Mouse (Mus musculus) spleen, adult 12 weeks (tissue): ENCODE measurements around the gene Gm9837.

Experiments
- DNase-seq: peaks from one replicate; pipeline ENCODE4 v3.0.0; 2022; ENCODE audit warnings: low spot score

Gene Gm9837

DNA sequence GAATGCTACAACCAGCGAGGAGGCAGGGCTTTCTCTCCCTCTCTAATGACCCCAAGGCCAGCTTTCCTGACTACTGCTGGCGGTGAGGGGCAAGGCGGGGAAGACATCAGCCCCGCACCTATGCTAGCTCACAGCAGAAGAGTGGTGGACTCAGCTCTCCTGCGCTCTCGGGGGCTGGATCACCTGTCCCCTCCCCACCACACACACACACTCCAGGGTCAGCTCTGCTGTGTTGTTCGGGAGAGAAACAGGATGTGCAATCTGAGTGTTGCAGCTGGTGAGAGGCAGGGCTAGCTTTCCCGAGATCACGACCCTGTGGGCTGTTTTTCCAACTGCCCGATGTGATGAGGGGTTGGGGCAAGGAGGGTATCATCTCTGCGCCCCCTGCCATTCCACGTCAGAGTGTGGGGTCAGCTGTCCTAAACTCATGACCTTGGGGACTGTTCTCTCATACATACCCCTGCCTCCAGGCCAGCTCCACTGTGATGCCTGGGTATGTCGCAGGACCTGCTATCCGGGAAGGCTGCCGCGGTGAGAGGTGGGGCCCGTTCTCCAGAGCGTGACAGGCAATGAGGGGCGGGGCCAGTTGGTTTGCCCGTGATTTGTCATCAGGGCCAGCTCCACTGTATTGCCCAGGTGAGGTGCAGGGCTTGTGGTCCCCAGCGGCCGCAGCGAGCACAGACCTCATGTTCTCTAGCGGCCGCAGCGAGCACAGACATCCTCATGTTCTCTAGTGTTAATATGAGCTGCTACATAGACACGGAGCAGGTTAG is 16.7 kb upstream of the Gm9837 start:
- DNase-seq, result no peak

DNA sequence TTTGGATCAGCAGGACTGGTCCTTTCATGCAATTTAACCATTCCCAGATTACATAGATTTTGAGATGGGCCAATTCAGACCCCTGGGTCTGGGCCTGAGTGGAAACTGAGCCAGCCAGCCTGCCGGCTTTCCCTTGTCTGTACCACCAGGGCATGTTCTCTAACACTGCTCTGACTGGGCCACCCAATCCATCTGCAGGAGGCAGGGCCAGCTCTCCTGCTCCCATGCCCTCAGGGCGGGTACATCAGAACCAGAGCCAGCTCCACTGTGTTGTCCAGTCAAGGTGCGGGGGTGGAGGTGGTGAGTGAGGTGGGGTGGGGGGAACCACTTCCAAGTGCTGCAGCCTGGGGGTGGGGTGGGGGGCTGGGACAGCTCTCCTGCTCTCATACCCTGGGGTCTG is 16.1 kb upstream of the Gm9837 start:
- DNase-seq, result no peak

DNA sequence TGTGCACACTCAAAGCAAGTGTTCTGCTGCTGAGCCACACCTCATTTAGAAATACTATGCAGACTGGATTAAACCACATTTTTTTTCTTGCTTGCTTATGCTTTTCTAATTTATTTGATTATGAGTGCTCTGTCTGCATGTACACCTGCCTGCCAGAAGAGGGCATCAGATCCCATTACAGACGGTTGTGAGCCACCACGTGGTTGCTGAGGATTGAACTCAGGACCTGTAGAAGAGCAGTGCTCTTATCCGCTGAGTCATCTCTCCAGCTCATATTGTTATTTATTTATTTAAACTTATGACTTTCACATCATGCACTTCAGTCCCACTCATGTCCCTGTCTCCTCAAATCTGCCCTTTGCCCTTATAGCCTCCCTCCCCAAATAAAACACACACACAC is 15.4 kb upstream of the Gm9837 start:
- no peak for DNase-seq

DNA sequence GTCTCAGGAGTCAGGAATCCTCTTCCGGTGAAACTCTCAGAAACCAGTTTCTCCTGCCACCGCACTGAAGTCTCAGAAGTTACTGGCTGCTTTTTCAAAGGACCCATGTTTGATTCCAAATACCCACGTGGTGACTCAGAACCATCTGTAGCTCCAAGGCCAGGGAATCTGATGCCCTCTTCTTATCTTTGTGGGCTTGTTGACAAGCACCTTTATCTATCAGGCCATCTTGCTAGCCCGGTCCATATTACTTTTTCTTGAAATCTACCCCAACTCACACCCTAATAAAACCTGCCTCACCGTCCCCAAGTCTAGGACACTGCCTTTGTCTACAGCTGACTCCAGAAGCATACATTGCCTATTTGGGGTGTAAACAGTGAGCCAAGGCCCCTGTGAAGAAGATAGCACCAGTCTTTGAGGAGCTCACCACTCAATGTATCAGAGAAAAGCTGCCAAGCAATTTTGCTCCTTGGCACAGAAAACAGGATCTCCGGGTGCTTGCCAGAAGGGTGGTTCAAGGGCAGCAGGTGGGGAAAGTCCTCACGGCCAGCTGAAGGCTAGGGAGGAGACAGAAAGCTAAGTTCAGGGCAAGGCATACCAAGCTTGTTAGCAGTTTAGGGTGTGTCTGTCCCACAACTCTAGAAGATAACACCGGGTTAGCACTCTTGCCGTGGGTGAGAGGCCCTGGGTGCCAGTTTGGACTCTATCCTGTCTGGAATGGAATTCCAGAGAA is 13.0 kb upstream of the Gm9837 start:
- DNase-seq, result peak; percentile 55

DNA sequence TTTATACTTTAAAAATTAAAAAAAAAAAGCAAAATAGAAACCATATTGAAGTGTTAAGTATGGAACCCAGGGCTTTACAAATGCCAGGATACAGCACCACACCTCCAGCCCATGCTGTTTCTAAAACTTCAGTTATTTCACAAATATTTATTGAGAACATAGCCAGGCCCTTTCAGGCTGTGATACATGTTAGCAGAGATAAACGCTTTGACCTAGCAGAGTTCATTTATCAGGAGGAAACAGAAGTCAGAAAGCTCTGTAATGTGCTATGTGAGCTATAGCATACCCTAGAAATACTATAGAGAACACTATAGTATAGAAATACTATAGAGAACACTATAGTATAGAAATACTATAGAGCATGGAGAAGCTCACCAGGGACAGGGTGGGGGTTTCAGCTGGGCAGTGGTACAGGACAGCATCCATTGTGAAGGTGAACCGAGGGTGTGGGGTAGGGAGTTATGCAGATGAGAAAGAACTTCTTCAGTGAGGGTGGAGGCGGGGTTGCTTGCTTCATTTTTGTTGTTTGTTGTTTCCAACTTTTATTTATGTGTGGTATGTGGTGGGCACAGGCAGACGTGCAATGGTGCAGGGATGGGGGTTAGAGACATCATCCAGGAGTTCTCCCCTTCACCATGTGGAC is 10.9 kb upstream of the Gm9837 start:
- peak; percentile 59 for DNase-seq

DNA sequence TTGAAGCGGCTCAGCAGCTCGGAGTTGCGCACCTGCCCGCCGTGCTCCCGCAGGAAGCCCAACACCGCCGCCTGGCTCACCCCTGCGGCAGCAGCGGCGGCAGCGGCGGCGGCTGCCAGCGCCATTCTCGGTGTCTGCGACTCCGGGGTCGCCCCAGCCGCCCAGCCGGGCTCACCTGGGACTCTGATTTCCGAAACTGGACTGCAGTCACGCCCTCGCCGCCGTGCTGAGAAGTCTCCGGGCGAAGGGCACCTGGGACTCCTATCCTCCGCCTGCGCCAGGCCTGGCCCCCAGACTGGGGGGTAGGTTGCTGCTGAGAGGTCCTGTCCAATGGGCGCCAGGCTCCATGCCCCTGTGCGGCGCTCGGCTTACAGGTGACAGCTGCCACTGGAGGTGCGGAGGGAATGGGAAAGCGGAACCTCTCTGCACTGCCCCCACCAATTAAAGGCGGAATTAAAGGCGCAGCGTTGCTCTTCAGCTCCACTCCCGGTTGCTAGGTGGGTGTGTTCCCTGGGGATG is 9.6 kb upstream of the Gm9837 start, which contains the start of the genes Gm9945 and Sowaha:
Gene Gm9945 (plus strand): TSS at position 384 of the 519 bp plus-strand sequence.
Gene Sowaha (minus strand): TSS at position 492 of the 519 bp plus-strand sequence.
- peak; percentile 54 for DNase-seq

DNA sequence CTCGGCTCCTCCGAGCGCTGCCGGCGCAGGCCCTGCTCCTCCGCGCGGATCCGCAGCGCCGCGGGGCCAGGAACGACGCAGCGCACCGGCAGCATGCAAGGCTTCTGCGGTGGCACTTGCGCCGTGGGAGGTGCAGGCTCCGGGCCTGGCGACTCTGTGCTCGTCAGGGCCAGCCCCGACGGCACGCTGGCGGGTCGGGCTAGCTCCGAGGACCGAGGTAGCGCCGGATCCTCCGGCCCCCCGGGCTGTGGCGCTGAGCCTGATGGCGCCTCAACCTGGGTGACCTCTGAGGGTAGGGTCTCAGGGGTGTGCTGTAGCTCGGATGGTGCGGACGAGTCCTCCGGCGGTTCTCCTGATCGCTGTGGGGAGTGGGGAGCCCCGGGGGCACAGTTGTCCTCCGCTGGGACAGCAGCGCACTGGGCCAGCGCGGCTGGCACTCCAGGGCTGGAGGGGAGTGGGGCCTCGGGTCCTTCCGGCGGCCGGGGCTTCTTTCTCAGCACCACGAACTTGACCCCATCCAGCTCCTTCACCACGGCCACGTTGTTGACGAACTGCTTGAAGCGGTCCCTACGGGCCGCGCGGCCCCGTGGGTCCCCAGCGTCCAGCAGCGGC is 9.0 kb upstream of the Gm9837 start:
- DNase-seq, result peak; percentile 27

DNA sequence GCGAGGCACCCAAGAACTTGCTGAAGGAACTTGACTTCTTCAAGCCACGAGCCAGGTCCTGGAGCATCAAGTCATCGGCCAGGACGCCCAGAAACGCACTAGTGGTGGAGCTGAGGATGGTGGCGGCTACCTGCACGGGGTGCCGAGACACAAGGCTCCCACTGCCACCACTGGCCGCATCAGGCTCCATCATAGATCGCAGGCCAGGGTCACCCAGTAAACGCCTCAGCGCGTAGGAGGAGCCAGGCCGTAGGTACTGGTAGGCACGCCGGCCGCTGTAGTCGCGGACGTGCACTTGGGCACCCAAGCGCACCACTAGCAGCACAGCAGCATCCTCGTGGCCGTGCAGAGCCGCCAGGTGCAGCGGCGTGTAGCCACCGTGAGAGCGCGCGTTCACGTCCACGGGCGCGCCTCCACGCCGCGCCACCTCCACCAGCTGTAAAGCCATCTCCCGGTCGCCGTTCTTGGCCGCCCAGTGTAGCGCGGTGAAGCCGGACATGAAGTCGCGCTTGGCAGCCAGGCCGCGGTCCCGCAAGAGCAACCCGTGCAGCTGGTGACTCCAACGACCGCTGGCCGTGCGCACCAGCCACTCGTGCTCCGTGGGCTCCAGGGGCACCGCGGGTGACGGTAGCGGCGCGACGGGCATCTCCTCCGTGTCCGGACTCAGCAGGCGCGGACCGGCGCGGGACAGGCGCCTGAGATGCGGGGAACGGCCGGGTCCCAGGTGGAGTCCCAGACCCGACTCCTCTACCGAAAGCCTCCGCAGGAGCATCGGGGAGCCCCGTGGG is 8.3 kb upstream of the Gm9837 start:
- DNase-seq, result peak; percentile 16

DNA sequence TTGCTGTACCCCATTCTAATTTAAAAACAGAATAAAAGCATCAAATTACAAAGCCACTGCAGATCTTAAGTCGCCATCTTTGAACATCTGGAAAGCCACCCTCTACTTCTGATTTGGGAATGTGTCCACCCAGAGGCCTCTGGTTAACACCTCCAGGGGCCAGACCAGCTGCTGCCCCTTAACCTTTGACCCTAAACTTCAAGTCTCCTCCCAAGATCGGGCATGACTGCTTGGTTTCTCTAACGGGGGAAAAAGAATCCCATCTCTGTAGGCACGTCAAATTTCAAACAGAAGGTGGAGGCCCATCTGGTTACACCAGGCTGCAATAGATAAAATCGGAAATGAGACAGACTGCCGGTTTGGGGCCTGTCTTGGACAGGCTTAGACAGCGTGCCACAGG is 7.6 kb upstream of the Gm9837 start:
- DNase-seq, result no peak

DNA sequence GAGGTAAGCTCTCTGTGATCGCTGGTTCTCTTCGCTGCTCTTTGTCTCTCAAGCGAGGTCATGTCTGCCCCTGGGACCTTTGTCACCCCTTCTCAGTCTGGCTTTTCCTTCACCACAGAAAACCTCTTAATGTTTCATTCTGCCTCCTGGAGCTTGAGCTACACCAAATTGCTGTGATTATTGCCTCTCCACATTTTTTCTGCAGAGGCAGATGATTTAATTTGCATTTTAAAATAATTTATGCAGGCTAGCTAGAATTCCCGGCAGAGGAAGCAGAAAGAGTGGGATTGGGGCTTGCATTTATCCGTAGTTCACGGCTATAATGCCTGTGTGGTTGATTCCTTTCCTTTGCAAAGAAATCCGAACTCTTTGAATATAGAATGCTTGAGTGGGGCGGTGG is 5.3 kb upstream of the Gm9837 start:
- DNase-seq, result no peak

DNA sequence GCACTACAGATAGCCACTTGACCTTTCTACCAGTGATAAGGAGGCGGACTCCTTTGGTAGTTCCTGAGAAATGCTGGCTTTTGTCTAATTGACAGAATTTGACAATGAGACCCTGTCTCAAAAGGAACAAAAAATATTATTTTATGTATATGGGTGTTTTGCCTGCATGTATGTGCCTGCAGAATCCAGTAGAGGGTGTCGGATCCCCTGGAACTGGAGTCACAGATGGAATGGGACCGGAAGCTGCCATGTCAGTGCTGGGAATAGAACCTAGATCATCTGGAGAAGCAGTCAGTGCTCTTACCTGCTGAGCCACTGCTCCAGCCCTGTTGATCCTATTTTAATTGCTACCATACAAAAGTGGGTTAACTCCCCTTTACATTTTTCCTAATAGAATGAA is 2.4 kb upstream of the Gm9837 start:
- no peak for DNase-seq

DNA sequence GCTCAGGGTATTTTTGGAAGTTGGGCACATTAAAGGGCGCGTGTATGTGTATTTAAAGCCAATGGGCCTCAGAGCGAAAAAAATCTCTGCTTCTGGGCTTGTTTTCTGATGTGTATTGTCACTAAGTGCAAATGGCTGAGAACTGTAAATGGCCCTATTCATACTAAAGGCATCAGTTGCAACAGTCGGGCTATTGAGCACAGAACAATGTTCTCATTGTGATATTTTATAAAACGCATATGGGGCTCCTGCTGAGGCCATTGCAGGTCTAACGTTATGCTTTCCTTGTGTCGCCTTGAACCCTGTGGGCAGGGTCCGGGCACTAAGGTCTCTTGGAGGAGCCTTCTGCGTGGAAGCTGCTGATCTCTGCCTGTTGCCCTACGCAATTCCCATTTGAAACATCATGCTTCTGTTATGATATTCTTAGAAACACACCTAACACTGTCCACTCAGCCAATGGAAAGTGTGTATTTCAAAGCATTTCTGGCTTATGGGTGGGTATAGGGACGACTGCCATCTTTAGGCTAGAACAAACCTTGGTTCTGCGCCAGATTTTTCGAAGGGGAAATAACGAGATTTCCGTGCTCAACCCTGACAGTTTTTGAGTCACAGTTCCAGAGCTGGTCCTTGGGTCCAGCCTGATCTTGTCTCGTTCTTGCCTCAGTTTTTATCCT is 848 bp downstream of the Gm9837 start:
- DNase-seq, result no peak

DNA sequence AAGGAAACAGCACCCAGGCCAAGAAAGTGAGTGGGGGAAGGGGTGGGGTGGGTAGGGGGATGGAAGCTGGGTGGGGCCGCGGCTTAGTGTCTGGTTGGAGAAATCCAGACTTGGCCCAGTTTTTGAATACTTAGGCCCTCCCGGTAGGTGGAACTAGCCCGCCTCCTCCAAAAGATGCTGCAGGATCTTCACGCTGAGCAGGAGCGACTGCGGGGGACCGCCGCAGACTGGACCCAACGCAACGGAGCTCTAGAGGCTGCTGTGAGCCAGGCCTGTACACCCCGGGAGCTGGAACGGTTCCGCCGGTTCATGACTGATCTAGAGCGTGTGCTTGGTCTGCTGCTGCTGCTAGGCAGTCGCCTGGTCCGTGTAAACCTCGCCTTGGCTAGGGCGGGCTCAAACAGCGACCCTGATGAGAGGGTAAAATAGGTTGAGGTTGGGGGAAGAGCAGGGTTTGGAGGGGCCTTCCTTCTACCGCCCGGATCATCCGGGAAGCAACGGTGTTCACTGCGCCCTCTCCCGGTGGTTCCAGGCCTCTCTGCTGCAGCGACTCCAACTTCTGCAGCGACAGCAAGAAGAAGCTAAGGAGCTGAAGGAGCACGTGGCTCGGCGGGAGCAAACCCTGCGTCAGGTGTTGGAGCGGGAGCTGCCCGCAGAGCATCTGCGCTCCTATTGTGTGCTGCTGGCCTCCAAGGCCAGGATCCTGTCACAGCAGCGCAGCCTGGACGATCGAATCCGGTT is 3.9 kb downstream of the Gm9837 start:
- no peak for DNase-seq

DNA sequence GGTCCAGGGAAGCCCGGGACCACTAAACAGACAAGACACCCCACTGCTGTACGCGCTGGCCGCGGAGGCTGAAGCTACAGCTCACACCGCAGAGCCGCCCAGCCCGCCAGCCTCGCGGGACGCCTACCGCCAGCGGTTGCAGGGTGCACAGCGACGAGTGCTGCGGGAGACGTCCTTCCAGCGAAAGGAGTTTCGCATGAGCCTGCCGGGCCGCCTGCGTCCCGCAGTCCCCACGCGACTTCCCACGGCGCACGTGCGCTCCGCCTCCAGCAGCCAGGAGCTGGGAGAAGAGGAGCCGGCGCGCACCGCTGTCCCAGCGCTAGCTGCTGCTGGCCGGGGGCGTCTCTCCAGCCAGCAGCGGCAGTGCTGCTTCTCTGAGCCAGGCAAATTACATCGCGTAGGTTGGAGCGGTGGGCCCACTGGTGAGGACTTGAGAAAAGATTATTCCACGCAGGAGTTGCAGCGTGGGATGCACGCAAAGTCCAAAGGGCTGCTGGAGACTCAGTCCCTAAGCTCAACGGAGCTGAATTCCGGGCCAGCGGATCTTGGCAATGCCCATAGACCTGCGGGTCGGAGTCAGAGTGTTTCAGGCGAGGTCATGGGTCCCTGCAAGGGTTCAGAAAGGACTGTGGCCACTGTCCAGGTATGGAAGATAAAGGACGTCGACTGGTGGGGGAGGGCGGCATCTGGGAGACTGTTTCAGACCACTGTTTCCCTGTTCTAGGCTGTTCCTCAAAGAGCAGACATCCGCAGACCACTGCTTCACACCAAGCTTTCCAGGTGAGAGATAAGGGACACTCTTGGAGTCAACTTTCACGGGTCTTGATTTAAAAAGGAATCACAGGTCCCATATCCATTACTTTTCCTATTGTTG is 6.5 kb downstream of the Gm9837 start:
- DNase-seq, result no peak

DNA sequence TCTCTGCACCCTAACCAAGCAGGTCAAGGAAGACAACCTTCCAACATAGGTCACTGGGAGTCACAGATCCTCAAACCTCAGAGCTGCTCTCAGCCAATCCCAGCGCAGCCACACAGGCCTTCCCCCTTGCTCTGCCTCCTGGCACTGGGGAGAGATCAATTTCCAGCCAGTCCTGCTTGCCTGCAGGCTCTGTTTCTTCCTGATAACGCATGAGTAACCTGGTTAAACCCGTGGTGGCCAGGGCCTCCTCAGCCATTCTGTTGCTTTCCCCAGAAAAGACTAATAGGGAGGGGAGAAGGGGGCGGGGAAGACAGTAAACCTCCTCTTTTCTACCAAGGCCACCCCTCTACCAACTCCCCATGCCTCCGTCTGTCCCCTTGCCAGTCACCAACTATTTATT is 8.6 kb downstream of the Gm9837 start:
- DNase-seq, result no peak

DNA sequence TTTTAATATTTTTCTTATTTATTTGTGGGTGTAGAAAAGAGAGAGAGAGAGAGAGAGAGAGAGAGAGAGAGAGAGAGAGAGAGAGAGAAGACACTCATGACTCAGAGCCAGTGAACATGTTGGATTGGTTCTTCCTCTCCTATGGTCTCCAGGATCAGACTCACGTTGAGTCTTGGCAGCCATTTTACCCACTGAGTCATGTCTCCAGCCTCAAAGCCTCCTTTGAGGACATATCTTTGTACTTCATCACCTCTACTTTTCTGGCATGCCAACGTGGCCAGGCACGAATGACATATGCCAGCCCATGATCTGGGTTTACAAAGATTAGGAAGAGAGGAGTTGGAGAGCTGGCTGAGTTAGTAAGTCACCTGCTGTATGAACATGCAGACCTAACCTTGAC is 10.1 kb downstream of the Gm9837 start:
- no peak for DNase-seq

DNA sequence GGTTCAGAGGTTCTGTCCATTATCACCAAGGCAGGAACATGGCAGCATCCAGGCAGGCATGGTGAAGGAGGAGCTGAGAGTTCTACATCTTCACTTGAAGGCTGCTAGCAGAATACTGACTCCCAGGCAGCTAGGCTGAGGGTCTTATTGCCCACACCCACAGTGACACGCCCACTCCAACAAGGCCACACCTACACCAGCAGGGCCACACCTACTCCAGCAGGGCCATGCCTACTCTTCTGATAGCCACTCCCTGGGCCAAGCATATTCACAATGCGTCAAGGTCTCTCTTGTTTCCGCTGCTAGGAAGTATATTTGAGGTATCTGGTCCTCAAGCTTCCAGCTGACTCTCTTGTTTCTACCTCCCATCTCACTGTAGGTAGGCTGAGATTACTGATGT is 11.3 kb downstream of the Gm9837 start:
- no peak for DNase-seq

DNA sequence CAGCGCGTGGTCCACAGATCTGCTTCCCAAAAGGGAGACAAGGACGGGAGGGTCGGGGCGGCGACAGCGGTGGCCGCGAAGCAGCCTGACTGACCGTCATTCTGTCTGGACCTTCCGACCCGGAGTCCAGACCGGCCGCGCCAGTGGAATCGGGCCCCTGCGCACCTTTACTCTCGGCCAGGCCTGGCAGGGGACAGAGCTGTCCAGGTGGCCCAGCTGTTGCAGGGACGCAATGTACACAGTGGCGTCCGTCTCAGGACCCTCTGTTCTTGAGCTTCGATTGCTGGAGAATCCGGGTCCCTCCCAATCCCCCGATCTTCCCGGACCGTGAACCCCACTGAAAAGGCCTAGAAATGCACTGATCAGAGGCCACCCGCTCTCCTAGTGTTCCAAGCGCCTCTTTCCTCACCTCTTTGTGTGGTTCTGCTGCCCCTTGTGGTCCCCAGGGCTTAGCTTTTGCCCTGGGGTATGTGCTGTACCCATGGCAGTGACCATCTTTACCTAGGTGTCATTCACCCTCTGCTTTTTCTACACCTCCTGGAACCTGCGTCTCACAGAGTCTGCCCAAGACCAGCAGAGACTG is 12.8 kb downstream of the Gm9837 start:
- no peak for DNase-seq
